Mouse (Mus musculus) lung, postnatal 25 days (tissue): ENCODE data around the gene Cdk14.
"Not testable (repeated sequence)": the region's sequence is repeated elsewhere in the genome, so short reads cannot be mapped to it uniquely, and the experiment has no call there.

Source experiments
- DNase-seq: peaks from one replicate; pipeline ENCODE4 v3.0.0; 2022; ENCODE audit warnings: low spot score

The Cdk14 gene

DNA sequence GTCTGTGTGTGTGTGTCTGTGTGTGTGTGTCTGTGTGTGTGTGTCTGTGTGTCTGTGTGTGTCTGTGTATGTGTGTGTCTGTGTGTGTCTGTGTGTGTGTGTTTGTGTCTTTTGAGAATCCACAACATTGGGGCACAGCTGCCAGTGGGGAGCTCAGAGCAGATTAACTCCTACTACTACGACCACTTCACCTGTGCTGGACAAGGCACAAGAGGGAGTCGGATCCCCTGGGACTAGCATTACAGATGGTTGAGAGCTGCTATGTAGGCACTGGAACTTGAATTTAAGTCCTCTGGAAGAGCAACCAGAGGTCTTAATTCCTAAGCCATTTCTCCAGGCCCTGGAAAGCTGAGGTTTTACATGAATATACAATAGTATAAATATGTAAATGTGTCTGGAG, 433.9 kb downstream of the Cdk14 start:
- no peak for DNase-seq

DNA sequence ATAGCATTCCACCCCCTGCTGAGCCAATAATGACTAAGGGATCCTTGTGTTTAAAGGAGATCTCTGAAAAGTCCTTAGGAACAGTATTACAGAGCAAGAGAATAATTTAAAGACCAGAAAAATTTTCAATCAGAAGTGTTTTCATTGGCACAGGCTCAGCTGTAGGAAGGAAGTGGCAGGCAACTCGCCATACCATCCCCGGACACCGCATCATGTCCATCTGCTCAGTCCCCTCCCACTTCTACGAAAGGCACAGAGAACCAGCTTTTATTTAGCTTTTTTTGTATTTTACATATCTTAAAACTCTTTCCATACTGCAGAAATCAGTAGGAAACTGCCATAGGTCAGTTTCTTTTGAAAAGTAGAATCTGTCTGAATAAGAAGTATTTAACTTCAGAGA, 440.6 kb downstream of the Cdk14 start:
- no peak for DNase-seq

DNA sequence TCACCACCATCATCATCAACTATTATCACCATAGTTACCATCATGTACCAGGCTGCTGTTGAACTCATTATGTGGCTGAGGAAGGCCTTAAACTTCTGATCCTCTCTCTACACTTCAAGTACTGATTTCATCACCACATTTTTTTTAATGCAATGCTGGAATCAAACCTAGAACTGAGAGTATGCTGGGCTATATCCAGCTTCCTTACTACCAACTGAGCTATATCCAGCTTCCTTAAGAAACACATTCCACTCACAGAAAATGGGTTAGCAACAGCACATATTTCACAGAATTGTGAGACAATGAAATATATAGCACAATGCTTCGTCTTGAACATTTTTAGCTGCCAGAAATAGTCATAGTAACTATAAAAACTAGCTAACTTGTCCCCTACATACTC, 446.7 kb downstream of the Cdk14 start:
- no peak for DNase-seq

DNA sequence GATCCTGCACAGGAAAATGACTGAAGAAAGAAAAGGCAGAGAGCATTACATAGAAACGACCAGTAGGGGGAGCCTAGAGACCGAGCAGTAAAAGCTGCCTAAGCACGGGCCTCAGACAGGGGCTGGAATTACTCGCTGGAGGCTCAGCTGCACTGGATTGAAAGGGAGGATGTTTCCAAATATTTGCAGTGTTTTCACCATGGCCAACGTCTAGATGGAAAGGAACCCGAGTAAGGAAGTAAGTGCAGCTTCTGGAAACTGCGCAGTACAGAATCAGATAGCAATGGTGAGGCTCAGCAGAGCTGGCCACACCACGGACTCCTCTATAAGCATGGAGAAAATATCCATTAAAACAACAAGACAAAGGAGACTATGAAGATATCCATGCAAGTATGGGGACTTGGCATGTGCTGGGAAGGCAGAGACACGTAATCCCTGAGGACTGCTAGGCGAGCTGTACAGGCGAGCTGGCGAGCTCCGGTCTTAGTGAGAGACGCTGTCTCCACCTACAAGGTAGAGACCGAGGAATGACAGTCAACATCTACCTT, 458.0 kb downstream of the Cdk14 start:
- peak; percentile 68 for DNase-seq

- no peak for DNase-seq
Measured at GRCm38 (mm10) chr5:4961636-4962035, 458.5 kb downstream of the Cdk14 start.

DNA sequence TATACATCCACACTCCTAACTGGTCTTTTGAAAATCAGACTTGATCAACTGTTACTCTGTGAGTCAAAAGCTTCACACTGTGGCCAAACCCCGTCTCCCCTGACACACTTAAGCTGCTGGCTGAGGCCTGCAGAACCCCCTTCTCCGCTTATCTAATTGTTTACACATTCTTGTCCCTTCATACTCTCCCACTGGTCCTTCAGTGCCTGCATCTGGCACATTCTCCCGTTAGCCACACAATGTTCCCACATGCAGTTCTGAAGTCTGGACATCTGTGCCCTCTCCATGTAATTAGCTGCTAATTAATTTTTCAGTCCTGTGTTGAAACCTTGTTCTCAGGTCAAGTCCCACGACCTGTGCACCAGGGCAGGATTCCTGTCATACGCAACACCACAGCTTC, 460.7 kb downstream of the Cdk14 start:
- DNase-seq, result peak; percentile 58

DNA sequence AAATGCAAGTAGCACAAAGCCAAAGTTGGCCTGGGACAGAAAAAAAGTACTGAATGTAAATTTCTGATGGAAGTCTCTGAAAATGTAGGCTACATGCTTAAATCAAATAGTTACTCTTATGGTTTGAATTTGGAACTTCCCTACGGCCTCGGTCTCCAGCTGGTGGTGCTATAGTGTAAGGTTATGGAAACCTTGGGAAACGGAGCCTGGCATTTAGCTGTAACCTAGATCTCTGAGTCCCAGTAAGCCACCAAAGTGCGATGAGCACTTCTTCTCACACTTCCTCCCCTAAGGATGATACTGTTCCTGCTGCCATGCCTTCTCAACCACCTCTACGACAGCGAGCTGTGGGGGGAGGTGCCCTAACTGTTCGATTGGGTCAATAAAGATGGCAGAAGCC, 464.1 kb downstream of the Cdk14 start:
- DNase-seq, result no peak

DNA sequence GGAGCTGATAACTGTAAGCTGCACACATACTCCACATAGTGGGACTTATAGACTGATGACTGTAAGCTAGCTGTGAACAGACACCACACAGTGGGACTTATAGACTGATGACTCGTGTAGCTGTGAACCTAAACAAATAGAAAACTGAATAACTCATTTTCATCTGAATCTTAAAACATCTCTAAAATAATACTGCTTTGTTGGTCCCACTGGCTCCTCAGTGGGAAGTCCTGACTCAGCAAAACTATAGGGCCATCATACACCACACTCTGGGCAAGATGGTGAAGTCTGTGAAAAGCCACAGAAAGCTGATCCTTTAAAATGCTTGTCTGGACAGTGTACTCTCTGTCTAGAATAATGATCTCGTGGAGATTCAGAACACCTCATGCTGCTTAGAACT, 464.7 kb downstream of the Cdk14 start:
- DNase-seq, result no peak

- no peak for DNase-seq
Measured at GRCm38 (mm10) chr5:4949433-4949832, 470.7 kb downstream of the Cdk14 start.

DNA sequence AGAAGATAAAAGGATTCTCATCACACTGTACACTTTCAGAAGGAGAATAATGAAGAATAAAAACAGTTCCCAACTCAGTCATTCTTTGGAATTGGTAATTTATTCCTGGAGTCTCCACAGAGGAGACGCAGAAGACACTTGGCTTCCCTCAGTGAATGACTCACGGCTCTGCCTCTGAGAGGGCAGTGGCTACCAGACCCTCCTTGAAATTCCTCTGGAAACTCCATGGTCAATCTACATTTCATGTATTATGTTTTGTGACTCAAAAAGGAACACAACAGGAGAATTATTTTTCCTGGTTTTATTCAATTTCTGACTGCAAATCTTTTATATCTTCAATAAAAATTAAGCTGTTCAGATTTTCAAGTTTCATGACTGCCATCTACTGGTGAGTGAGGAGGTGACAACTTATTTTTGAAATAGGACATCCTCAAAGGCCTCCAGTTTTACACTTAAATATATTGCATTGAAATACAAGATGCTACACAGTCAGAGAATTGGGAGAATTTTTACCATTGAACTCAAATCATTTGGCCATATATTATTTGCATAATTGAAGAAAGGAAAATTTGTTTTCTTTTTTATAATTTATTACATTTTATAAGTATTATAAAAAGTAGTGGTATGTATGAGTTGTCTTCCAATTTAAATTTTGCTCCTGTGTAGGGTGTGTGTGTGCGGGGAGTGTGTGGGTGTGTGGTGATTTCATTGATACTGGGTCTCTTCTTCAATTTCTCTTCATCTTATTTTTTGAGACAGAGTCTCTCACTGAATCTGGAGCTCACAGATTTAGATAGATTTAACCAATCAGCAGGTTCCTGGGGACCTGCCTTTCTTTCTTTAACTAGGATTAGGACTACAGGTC, 471.8 kb downstream of the Cdk14 start:
- DNase-seq, result peak; percentile 36

GRCm38 (mm10) chr5:4935131-4935530, 485.0 kb downstream of the Cdk14 start:
- DNase-seq, result no peak

GRCm38 (mm10) chr5:4934491-4934890, 485.6 kb downstream of the Cdk14 start:
- no peak for DNase-seq

DNA sequence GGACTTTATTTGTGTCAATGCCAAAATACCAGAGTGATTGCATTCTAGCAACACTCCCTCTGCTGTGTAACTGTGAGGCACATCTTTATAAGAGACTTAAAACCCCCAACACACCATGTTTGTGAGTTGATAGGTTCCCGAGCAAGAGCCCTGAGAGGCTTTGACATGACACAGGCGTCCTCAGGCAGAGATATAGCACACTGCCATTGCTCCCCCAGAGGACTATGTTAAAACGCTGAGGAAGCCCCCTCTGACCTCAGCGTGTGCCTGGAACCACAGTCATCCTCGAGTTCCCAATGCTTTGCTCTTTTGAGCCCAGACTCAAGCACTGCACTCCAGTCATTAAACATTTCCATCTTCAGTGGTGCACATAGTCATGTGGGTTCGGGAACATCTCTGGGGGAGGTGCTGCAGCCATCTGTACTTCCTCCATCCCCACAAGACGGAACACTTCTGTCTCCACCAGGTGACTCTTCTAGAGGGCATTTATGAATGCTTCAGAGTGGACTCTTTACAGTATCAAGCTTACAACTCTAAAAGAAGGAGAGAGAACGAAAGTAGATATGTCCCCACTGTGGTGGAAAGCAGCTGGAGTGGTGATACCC, 488.5 kb downstream of the Cdk14 start:
- DNase-seq, result no peak

GRCm38 (mm10) chr5:4929628-4930027, 490.5 kb downstream of the Cdk14 start:
- no peak for DNase-seq

GRCm38 (mm10) chr5:4924866-4925265, 495.2 kb downstream of the Cdk14 start:
- DNase-seq, result peak; percentile 21

DNA sequence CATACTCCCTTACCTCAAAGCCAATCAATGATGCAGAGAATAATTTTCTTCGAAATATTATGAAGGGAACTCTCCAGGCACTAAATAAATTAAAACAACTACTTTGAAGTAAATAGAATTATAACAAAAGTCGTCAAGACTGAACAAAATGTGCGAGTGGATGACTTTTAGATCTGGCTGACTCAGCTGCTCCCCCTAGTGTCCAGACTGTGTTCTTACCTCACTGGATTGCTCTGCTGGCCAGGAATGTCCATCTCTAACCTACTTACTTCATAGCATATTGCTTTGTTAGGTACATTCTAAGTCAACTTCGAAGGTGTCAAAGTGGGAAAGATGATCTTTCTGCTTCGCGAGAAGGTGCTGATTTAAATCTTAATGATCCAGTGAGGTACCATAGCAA, 501.7 kb downstream of the Cdk14 start:
- DNase-seq, result peak; percentile 55

DNA sequence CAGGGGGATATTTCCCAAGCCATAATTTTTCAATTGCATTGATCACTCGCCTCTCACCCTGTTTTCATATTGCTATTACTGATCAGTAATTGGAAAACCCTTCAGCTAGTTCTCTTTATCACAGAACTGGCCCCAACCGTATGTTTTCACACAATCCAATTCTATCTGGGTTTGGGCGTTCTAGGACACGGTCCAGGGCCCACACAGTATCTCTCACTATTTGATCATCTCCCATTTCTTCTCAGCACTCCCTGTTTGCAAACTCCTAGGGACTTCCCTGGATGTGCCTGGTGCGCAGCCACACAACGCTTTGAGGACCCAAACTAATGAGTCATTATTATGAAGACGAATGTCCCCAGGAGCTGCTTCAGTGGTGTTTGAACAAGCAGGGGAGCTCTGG, 502.4 kb downstream of the Cdk14 start:
- no peak for DNase-seq

DNA sequence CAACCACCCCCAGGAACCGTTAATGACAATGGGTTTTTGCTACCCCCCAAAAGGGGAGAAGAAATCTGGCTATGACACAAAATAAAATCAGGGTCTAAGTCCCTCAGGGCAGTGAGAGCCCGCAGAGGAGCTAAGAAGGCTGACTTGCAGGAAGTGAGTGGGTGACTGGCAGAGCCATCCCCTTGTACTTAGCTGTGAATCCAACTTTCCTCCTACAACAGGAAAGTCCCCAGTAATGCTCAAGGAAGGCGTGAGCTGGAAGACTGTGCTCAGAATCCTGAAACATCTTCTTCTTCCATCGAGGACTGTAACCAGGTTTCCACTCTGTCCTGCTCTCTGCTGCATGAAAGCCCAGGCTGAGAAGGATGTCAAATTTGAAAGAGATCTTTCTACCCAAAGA, 502.8 kb downstream of the Cdk14 start:
- DNase-seq, result no peak

DNA sequence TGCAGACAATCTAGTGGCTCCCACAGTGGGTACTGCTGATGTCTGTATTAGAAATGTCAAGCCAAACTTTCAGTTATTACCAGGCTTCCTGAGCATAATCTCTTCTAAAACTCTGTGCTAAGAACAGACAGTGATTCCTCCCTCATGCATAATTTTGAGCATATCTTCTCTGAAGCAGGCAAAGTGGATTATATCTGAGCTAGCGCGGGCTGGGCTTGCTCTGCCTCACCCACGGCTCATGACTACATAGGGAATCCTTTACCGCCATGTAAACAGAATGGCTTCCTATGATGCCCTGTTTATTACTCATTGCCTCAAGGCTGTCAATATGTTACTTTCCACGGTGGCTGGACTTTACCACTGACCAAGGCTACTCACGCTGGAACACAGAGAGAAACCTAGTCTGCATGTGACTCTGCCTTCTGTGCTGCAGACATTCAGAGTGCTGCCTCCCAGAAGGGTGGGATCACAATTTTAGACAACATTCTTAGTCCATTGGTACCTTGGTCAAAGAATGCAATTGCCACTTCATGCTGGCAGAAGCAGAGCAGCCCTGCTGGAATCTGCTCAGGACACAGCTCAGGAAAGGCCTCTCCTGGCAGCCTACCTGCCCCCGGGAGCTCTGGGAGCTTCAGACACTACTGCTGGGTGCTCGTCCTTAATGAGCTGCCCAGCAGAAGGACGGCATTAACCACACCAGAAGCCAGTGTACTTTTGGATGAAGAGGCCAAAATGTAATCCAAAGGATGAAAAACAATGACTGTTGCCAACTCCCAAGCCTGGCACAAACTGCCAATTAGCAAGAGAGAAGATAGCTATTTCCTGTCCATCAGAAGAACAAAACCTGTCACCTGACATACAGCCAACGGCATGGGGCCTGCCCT, 503.5 kb downstream of the Cdk14 start:
- DNase-seq, result no peak

- not testable (repeated sequence) for DNase-seq
Measured at GRCm38 (mm10) chr5:4904911-4905310, 515.2 kb downstream of the Cdk14 start.

DNA sequence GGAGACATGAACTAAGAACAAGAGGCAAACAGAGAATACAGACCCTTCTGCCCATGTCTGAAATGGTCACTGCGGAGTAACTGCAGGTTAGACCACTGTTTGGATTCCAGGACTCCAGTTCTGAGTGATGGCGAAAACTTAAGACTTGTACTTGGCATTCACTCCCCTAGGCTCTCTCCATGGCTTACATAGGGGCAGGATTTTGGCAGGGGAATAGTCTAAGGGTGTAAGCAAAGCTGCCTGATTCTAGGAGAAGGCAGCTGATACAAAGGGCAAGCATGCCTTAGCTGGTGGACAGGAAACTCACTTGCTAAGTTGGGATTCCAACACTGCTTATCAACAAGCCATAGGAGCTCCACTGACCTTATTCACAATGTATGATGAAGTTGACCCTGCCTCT, 521.9 kb downstream of the Cdk14 start:
- no peak for DNase-seq

DNA sequence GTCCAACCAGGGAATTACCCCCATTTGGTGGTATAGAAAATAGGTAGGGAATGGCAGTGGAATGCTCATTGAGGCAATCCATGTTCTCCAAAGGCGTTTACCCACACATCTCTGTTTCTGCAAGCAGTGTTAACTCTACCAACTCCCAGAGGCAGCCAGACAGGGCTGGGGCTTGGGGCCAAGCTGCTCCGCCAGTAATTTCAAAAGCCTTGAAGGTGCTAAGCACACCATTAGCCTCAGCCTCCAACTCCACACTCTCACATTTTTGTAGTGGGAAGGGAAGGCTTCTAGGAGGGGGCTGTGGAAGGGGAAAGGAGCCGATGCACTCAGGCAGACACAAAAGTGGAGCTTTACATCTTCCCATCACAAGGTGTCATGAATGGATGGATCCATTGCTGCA, 525.1 kb downstream of the Cdk14 start:
- DNase-seq, result no peak

GRCm38 (mm10) chr5:4893852-4894207, 526.3 kb downstream of the Cdk14 start:
- no peak for DNase-seq
